Mouse (Mus musculus) embryo, embryonic 10 days (tissue): Measurements from ENCODE around the gene Ednrb.

Experiments used
- DNase-seq: peaks from one replicate; pipeline ENCODE4 v3.0.0-alpha.2; 2015; ENCODE audit warnings: low spot score

The Ednrb gene

GRCm38 (mm10) chr14:103767488-103767887 is 76.7 kb downstream of the Ednrb start:
- DNase-seq = no peak
